Mouse (Mus musculus) spleen, adult 2 months (tissue): ENCODE measurements at regions not wholly inside any gene's neighbourhood (a gene's known extent, or its start where the extent isn't known, plus 50 kb on each side); places are given as distances from the start of the nearest gene placed in this dataset.

ENCODE experiments used
- CTCF ChIP-seq: fragments of 200-500 bp; IDR thresholded peaks from 2 replicates; pipeline ENCODE4 v1.5.1; 2011; ENCODE audit warnings: mild to moderate bottlenecking, inconsistent platforms; ENCODE audit not compliant: insufficient read depth, insufficient read length, insufficient replicate concordance; ENCODE audit errors: extremely low read depth
- POLR2A ChIP-seq: fragments of 200-500 bp; IDR thresholded peaks from 2 replicates; pipeline ENCODE4 v1.6.1; 2011; ENCODE audit warnings: low read depth, low read length, inconsistent platforms

DNA sequence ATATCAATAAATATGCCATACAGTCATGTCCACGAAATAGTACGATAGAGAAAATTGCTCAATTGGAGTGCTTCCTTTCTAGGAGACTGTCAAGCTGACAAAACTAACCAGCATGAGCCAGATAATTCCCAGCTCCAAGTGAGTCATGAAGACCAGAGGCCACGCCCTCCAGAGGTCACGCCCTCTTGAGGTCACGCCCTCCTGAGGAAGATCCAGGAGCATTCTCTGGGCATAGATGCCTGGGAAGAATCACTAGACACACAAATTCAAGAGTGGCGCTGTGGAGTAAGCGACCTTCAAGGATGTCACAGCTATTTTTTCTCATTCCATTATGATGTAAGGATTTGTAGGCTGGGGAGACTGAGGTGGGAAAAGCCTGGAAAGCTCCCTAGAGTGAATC lies 76.5 kb downstream of the Pttg1 start:
- TF ChIP-seq POLR2A: no peak
- no peak for TF ChIP-seq CTCF
